Mouse (Mus musculus) ES-Bruce4 (cell line): Measurements from ENCODE around the gene B430306N03Rik.

Experiments used
- CTCF ChIP-seq: IDR thresholded peaks from one replicate; pipeline ENCODE4 v1.8.1; 2011; ENCODE audit warnings: low read depth, low read length
- POLR2A ChIP-seq: IDR thresholded peaks from one replicate; pipeline ENCODE4 v1.8.1; 2011; ENCODE audit warnings: low read length; ENCODE audit not compliant: insufficient read depth

DNA sequence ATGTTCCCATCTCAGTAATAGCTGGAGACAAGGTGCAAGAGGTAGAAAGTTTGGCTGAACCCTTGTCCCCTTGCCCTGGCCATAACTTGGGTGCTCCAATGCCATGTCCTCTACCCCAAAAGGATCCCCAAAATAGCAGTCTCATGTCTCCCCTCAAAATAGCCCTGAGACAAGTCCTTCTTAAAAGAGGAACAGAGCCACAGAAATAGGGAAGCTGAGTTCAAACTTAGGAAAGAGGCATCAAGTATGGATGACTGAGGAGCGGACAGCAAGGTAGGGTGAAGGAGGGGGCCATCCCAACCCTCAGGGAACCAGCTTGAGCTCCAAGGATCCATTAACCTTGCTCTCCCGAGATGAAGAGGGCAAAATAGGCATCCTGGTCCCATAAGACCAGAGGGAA, 31.3 kb downstream of the B430306N03Rik start:
- TF ChIP-seq CTCF: no peak
- TF ChIP-seq POLR2A: no peak
